Mouse (Mus musculus) small intestine, adult 2 months (tissue): ENCODE results near the gene Rapsn.

Experiments used
- CTCF ChIP-seq: fragments of 200-500 bp; IDR thresholded peaks from 2 replicates; pipeline ENCODE4 v1.5.1; 2012; ENCODE audit warnings: low read depth, mild to moderate bottlenecking, control low read depth, inconsistent platforms, low read length, moderate library complexity, mixed read lengths; ENCODE audit not compliant: insufficient replicate concordance, insufficient read length; ENCODE audit errors: extremely low read depth
- POLR2A ChIP-seq: fragments of 200-500 bp; IDR thresholded peaks from 2 replicates; pipeline ENCODE4 v1.6.1; 2012; ENCODE audit warnings: low read depth, mild to moderate bottlenecking, control low read depth, inconsistent platforms, low read length, moderate library complexity

GRCm38 (mm10) chr2:91059376-91059775 is 24.0 kb downstream of the Rapsn start:
- TF ChIP-seq POLR2A (no peak), CTCF (no peak)
